Mouse (Mus musculus) lung, adult 2 months (tissue): ENCODE data around the gene Gm21775. TPM values are rescaled to one million over a fixed set of nuclear protein-coding genes. Genes with fewer than 3 reads are reported as not detected.
"Not testable (repeated sequence)": the region's sequence is repeated elsewhere in the genome, so short reads cannot be mapped to it uniquely, and the experiment has no call there.

Experiments
- DNase-seq: peaks from one replicate; pipeline ENCODE4 v3.0.0; 2022
- H3K4me1 ChIP-seq: fragments of 200-500 bp; 2 replicates; pipeline ENCODE4 v1.6.1; 2011; ENCODE audit warnings: low read length; ENCODE audit not compliant: control insufficient read depth, insufficient read depth
- H3K4me3 ChIP-seq: fragments of 200-500 bp; replicated peaks from 2 replicates; pipeline ENCODE3; 2011; ENCODE audit warnings: low read depth, mild to moderate bottlenecking, control low read depth, low read length; ENCODE audit errors: extremely low read depth
- WGBS: fragments of 180-500 bp; shearing (Covaris S2); methylation state at CpG from one replicate; pipeline ENCODE4 v1.1.7; 2018; 5-methylcytosine and 5-hydroxymethylcytosine counted together
- polyA plus RNA-seq: library from polyadenylated mRNA; depleted of rRNA; stranded (reverse); fragments of >200 nt; gene quantifications from 2 replicates; pipeline ENCODE4 v1.2.3, GENCODE M21; 2012; rRNA removed

The Gm21775 gene
- not detected in 2 replicates for polyA plus RNA-seq

- DNase-seq, H3K4me1 ChIP-seq, H3K4me3 ChIP-seq: not testable (repeated sequence)
- WGBS: no CpG with 5 or more reads among the region's 5 CpGs
Observed at GRCm38 (mm10) chrY:10553153-10553552, at the start of gene Gm21775. Gm21775 (plus strand) TSS chrY:10553453.

GRCm38 (mm10) chrY:10535942-10536341 is 17.3 kb upstream of the Gm21775 start, which contains the start of gene Gm20737:
Gm20737 (minus strand) TSS chrY:10536042.
- H3K4me1 ChIP-seq, DNase-seq, H3K4me3 ChIP-seq: not testable (repeated sequence)

Other genes with a start within 250 kb of the Gm21775 start
- not detected in 2 replicates for gene Gm20834, start 228.9 kb upstream of the Gm21775 start, polyA plus RNA-seq
- gene Gm28510, start 140.7 kb upstream of the Gm21775 start, polyA plus RNA-seq: not detected in 2 replicates
- gene Gm20737, start 17.4 kb upstream of the Gm21775 start, polyA plus RNA-seq: not detected in 2 replicates
- gene Gm21900, start 62.9 kb downstream of the Gm21775 start, polyA plus RNA-seq: not detected in 2 replicates
- gene Gm20777, start 199.0 kb downstream of the Gm21775 start, polyA plus RNA-seq: not detected in 2 replicates